Mouse (Mus musculus): ENCODE data around the gene Pttg1ip. TPM values are rescaled to one million over a fixed set of nuclear protein-coding genes. Genes with fewer than 3 reads are reported as not detected.
A peak's percentile ranks its signal among the peaks of the same experiment; 100 is the strongest.

Gene Pttg1ip
- polyA plus RNA-seq, 1 experiment from 2014 or later: 71.8 TPM

DNA sequence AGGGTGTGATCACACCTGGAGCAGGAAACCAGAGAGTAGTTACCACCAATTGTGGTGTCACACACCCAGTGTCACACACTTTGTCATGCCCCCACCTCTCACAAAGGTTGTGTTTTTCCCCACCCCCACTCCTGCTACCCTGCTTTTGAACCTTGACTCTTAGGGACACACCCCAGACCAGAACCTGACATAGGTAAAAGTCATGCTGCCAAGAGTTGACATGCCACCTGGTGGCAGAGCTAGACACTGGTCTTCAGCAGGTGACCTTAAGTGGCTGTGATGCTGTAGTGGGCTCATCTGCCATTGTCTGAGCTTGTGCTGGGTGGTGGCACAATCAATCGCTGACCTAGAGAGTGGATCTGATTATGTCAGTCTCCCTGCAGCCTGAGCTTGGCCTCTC, 48.5 kb downstream of the Pttg1ip start:
- DNase-seq: no peak
- Histone ChIP-seq H3K4me3 (replicated peaks; ENCODE audit: low read depth, low read length) (no peak overlapping the region), H3K36me3 (ENCODE audit: control insufficient read depth, insufficient read depth, low read length) (peaks cover 21% of the 10 kb centered on the region), H3K9me3 (ENCODE audit: control insufficient read depth, low read length) (no peaks in the 10 kb centered on the region), H3K27me3 (ENCODE audit: control insufficient read depth, insufficient read depth, low read length) (no peaks in the 10 kb centered on the region), H3K4me1 (ENCODE audit: control insufficient read depth, insufficient read depth, low read length) (no peaks in the 10 kb centered on the region), H3K9ac (replicated peaks; ENCODE audit: low read length) (no peak overlapping the region), H3K4me2 (ENCODE audit: low read length) (no peak overlapping the region), H3K27ac (replicated peaks; ENCODE audit: low read depth, low read length) (no peak overlapping the region)
- ATAC-seq (ENCODE audit: low FRiP score, low TSS enrichment): no peak
- WGBS: 96% methylated on average over 1 of the region's 1 CpGs

- no peak for ATAC-seq (ENCODE audit: low FRiP score, low TSS enrichment)
- H3K4me3 ChIP-seq (replicated peaks; ENCODE audit: low read depth, low read length): no peak overlapping the region
- WGBS: 81% methylated on average over 6 of the region's 6 CpGs
Measured at GRCm38 (mm10) chr10:77634016-77634415, 52.5 kb downstream of the Pttg1ip start.

GRCm38 (mm10) chr10:77634452-77635231, 53.1 kb downstream of the Pttg1ip start:
- H3K27ac ChIP-seq (replicated peaks; ENCODE audit: low read depth, low read length): no peak overlapping the region
- peak; percentile 31 for DNase-seq
- 56% methylated on average over 13 of the region's 13 CpGs for WGBS
- H3K27me3 ChIP-seq (ENCODE audit: control insufficient read depth, insufficient read depth, low read length): no peaks in the 10 kb centered on the region
- no peak overlapping the region for H3K9ac ChIP-seq (replicated peaks; ENCODE audit: low read length)
- H3K4me1 ChIP-seq (ENCODE audit: control insufficient read depth, insufficient read depth, low read length): no peaks in the 10 kb centered on the region
- no peaks in the 10 kb centered on the region for H3K9me3 ChIP-seq (ENCODE audit: control insufficient read depth, low read length)
- H3K36me3 ChIP-seq (ENCODE audit: control insufficient read depth, insufficient read depth, low read length): peaks cover 39% of the 10 kb centered on the region
- no peak overlapping the region for H3K4me2 ChIP-seq (ENCODE audit: low read length)
- ATAC-seq (ENCODE audit: low FRiP score, low TSS enrichment): no peak
- H3K4me3 ChIP-seq (replicated peaks; ENCODE audit: low read depth, low read length): no peak overlapping the region

More at GRCm38 (mm10) chr10:77634016-77634415, 52.5 kb downstream of the Pttg1ip start:
- Histone ChIP-seq H3K36me3 (ENCODE audit: control insufficient read depth, insufficient read depth, low read length) (peaks cover 38% of the 10 kb centered on the region), H3K9me3 (ENCODE audit: control insufficient read depth, low read length) (no peaks in the 10 kb centered on the region), H3K27ac (replicated peaks; ENCODE audit: low read depth, low read length) (no peak overlapping the region), H3K4me1 (ENCODE audit: control insufficient read depth, insufficient read depth, low read length) (no peaks in the 10 kb centered on the region), H3K27me3 (ENCODE audit: control insufficient read depth, insufficient read depth, low read length) (no peaks in the 10 kb centered on the region), H3K4me2 (ENCODE audit: low read length) (no peak overlapping the region), H3K9ac (replicated peaks; ENCODE audit: low read length) (no peak overlapping the region)
- no peak for DNase-seq

- DNase-seq (no peak), ATAC-seq (ENCODE audit: low FRiP score, low TSS enrichment) (no peak)
- peaks cover 44% of the 10 kb centered on the region for H3K36me3 ChIP-seq (ENCODE audit: control insufficient read depth, insufficient read depth, low read length)
- no peak overlapping the region for H3K27ac ChIP-seq (replicated peaks; ENCODE audit: low read depth, low read length)
- no peak overlapping the region for H3K9ac ChIP-seq (replicated peaks; ENCODE audit: low read length)
- WGBS: 93% methylated on average over 7 of the region's 7 CpGs
- no peaks in the 10 kb centered on the region for H3K9me3 ChIP-seq (ENCODE audit: control insufficient read depth, low read length)
- no peaks in the 10 kb centered on the region for H3K27me3 ChIP-seq (ENCODE audit: control insufficient read depth, insufficient read depth, low read length)
- no peak overlapping the region for H3K4me3 ChIP-seq (replicated peaks; ENCODE audit: low read depth, low read length)
- H3K4me2 ChIP-seq (ENCODE audit: low read length): no peak overlapping the region
- H3K4me1 ChIP-seq (ENCODE audit: control insufficient read depth, insufficient read depth, low read length): no peaks in the 10 kb centered on the region
Measured at GRCm38 (mm10) chr10:77636234-77636922, 54.9 kb downstream of the Pttg1ip start.

DNA sequence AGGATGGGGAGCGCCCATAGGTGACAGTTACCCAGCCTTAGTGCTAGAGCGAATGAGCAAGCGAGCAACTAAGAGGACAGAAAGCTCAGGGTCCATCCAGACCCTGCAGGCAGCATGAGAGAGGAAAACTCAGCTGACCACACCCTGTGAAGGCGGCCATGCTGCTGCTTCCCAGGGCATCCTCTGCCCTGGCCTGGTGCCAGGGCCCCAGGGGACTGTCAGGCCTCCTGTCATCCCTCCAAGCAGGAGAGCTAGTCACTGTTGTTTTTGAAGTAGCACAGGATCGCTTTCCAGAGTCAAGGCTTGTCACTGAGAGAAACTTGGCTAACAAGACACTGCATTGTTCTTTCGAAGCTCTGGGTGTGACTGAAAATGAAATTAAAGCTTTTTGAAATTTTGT, 57.4 kb downstream of the Pttg1ip start:
- H3K9me3 ChIP-seq (ENCODE audit: control insufficient read depth, low read length): no peaks in the 10 kb centered on the region
- DNase-seq: no peak
- ATAC-seq (ENCODE audit: low FRiP score, low TSS enrichment): no peak
- WGBS: 76% methylated on average over 6 of the region's 6 CpGs
- H3K27ac ChIP-seq (replicated peaks; ENCODE audit: low read depth, low read length): no peak overlapping the region
- no peak overlapping the region for H3K9ac ChIP-seq (replicated peaks; ENCODE audit: low read length)
- no peaks in the 10 kb centered on the region for H3K4me1 ChIP-seq (ENCODE audit: control insufficient read depth, insufficient read depth, low read length)
- H3K4me2 ChIP-seq (ENCODE audit: low read length): no peak overlapping the region
- no peak overlapping the region for H3K4me3 ChIP-seq (replicated peaks; ENCODE audit: low read depth, low read length)
- no peaks in the 10 kb centered on the region for H3K27me3 ChIP-seq (ENCODE audit: control insufficient read depth, insufficient read depth, low read length)
- H3K36me3 ChIP-seq (ENCODE audit: control insufficient read depth, insufficient read depth, low read length): peaks cover 48% of the 10 kb centered on the region

- 88% methylated on average over 7 of the region's 7 CpGs for WGBS
- Histone ChIP-seq H3K36me3 (ENCODE audit: control insufficient read depth, insufficient read depth, low read length) (peaks cover 65% of the 10 kb centered on the region), H3K27ac (replicated peaks; ENCODE audit: low read depth, low read length) (no peak overlapping the region), H3K4me3 (replicated peaks; ENCODE audit: low read depth, low read length) (no peak overlapping the region), H3K9me3 (ENCODE audit: control insufficient read depth, low read length) (no peaks in the 10 kb centered on the region), H3K4me2 (ENCODE audit: low read length) (no peak overlapping the region), H3K4me1 (ENCODE audit: control insufficient read depth, insufficient read depth, low read length) (no peaks in the 10 kb centered on the region), H3K27me3 (ENCODE audit: control insufficient read depth, insufficient read depth, low read length) (no peaks in the 10 kb centered on the region), H3K9ac (replicated peaks; ENCODE audit: low read length) (no peak overlapping the region)
- no peak for DNase-seq
- no peak for ATAC-seq (ENCODE audit: low FRiP score, low TSS enrichment)
Measured at GRCm38 (mm10) chr10:77643160-77643559, 61.6 kb downstream of the Pttg1ip start.

GRCm38 (mm10) chr10:77645571-77645970, 64.1 kb downstream of the Pttg1ip start:
- DNase-seq: no peak
- H3K4me1 ChIP-seq (ENCODE audit: control insufficient read depth, insufficient read depth, low read length): no peaks in the 10 kb centered on the region
- no peak overlapping the region for H3K27ac ChIP-seq (replicated peaks; ENCODE audit: low read depth, low read length)
- whole genome bisulfite sequencing: 93% methylated on average over 5 of the region's 5 CpGs
- peaks cover 57% of the 10 kb centered on the region for H3K36me3 ChIP-seq (ENCODE audit: control insufficient read depth, insufficient read depth, low read length)
- no peak overlapping the region for H3K9ac ChIP-seq (replicated peaks; ENCODE audit: low read length)
- no peak overlapping the region for H3K4me2 ChIP-seq (ENCODE audit: low read length)
- no peaks in the 10 kb centered on the region for H3K27me3 ChIP-seq (ENCODE audit: control insufficient read depth, insufficient read depth, low read length)
- no peaks in the 10 kb centered on the region for H3K9me3 ChIP-seq (ENCODE audit: control insufficient read depth, low read length)
- H3K4me3 ChIP-seq (replicated peaks; ENCODE audit: low read depth, low read length): no peak overlapping the region
- no peak for ATAC-seq (ENCODE audit: low FRiP score, low TSS enrichment)

DNA sequence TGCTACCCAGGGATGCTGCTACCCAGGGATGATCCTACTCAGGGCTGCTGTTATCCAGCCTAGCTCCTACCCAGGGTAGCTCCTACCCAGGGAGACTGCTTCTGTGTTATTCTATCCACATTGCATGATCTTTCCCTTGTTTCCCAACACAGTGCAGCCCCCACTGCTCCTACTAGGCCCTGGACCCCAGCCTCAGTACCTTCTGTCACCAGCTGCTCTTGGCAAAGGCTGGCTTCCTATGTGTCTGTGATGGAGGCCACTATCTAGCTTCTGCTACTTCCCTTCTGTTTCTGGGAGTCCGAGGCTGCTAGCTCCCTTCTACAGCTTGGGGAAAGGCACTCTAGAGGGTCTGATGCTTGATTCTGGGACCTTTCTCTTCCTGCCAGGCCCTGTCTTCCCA, 65.9 kb downstream of the Pttg1ip start:
- H3K27me3 ChIP-seq (ENCODE audit: control insufficient read depth, insufficient read depth, low read length): no peaks in the 10 kb centered on the region
- H3K9ac ChIP-seq (replicated peaks; ENCODE audit: low read length): no peak overlapping the region
- DNase-seq (no peak), ATAC-seq (ENCODE audit: low FRiP score, low TSS enrichment) (no peak)
- no peaks in the 10 kb centered on the region for H3K9me3 ChIP-seq (ENCODE audit: control insufficient read depth, low read length)
- no peak overlapping the region for H3K27ac ChIP-seq (replicated peaks; ENCODE audit: low read depth, low read length)
- no peaks in the 10 kb centered on the region for H3K4me1 ChIP-seq (ENCODE audit: control insufficient read depth, insufficient read depth, low read length)
- H3K36me3 ChIP-seq (ENCODE audit: control insufficient read depth, insufficient read depth, low read length): peaks cover 41% of the 10 kb centered on the region
- H3K4me3 ChIP-seq (replicated peaks; ENCODE audit: low read depth, low read length): no peak overlapping the region
- 72% methylated on average over 1 of the region's 1 CpGs for WGBS
- no peak overlapping the region for H3K4me2 ChIP-seq (ENCODE audit: low read length)

DNA sequence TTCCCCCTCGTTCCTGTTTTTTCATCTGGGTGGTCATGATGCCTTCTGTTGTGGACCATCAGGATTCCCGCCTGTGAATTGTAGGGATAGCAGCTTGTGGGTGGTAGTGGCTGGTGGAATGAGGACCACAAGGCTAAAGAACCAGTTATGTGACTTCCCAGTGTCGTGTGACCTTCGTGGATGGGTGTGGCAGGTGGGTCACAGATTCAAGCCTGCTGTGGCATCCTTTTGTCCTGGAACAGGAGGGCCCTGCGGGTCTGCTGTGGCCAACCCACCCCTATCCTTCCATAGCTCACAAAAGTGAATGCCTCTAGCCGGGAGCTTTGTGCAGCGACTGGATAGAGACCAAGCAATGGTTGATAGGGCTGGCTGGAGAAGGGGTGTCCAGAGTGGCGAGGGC, 66.4 kb downstream of the Pttg1ip start:
- no peaks in the 10 kb centered on the region for H3K9me3 ChIP-seq (ENCODE audit: control insufficient read depth, low read length)
- no peaks in the 10 kb centered on the region for H3K4me1 ChIP-seq (ENCODE audit: control insufficient read depth, insufficient read depth, low read length)
- DNase-seq: no peak
- H3K27ac ChIP-seq (replicated peaks; ENCODE audit: low read depth, low read length): no peak overlapping the region
- WGBS: 85% methylated on average over 8 of the region's 8 CpGs
- H3K9ac ChIP-seq (replicated peaks; ENCODE audit: low read length): no peak overlapping the region
- no peak for ATAC-seq (ENCODE audit: low FRiP score, low TSS enrichment)
- H3K27me3 ChIP-seq (ENCODE audit: control insufficient read depth, insufficient read depth, low read length): no peaks in the 10 kb centered on the region
- H3K4me2 ChIP-seq (ENCODE audit: low read length): no peak overlapping the region
- H3K4me3 ChIP-seq (replicated peaks; ENCODE audit: low read depth, low read length): no peak overlapping the region
- peaks cover 38% of the 10 kb centered on the region for H3K36me3 ChIP-seq (ENCODE audit: control insufficient read depth, insufficient read depth, low read length)

Data from midbrain, embryonic 14.5 days (tissue).